Mouse (Mus musculus) G1E (cell line): ENCODE results near the gene Coa5.

Source experiments
- CTCF ChIP-seq: IDR thresholded peaks from 2 replicates; pipeline ENCODE4 v1.5.1; 2012; ENCODE audit warnings: low read depth, low read length, inconsistent platforms, mixed read lengths
- GATA1 ChIP-seq: IDR thresholded peaks from 2 replicates; pipeline ENCODE4 v1.6.1; 2012; ENCODE audit warnings: borderline replicate concordance, low read length, inconsistent platforms, mixed read lengths
- GATA2 ChIP-seq: IDR thresholded peaks from 2 replicates; pipeline ENCODE4 v1.6.1; 2012; ENCODE audit warnings: low read depth, low read length, inconsistent platforms, borderline replicate concordance
- POLR2AphosphoS5 ChIP-seq: IDR thresholded peaks from 2 replicates; pipeline ENCODE4 v1.6.1; 2012; ENCODE audit warnings: low read depth, low read length, inconsistent platforms; ENCODE audit not compliant: insufficient replicate concordance
- TAL1 ChIP-seq: conservative IDR thresholded peaks from 2 replicates; pipeline ENCODE4 v1.6.1; 2012; ENCODE audit warnings: low read depth, low read length, inconsistent platforms, mixed read lengths

DNA sequence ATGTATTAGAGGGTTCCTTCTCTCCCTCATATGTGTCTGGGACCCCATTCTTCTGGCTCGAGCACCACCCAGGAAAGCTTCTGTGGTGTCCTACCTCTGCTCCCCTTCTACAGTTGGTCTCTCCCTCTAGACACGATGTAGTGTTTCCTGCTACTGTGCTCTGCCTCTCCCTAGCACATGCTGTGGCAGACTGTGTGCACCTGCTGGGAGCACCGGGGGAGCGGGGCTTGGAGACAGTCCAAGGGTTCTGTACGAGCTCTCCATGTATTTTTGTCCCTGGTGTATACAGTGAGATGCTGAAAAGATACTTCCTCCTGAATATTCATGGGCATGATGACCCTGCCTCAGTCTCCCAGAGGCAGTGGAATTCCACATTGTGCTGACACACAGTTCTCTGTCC, 36.7 kb downstream of the Coa5 start:
- TF ChIP-seq CTCF (no peak), GATA1 (no peak), TAL1 (no peak), POLR2AphosphoS5 (no peak), GATA2 (no peak)
